Mouse (Mus musculus) midbrain, embryonic 10.5 days (tissue): ENCODE measurements around the gene 1500009C09Rik. TPM values are rescaled to one million over a fixed set of nuclear protein-coding genes. Genes with fewer than 3 reads are reported as not detected.

ENCODE experiments used
- DNase-seq: peaks from one replicate; pipeline ENCODE4 v3.0.0-alpha.2; 2017; ENCODE audit warnings: low spot score
- H3K27ac ChIP-seq: fragments of 300-500 bp; sonication (generic); replicated peaks from 2 replicates; pipeline ENCODE4 v1.5.1; 2016; ENCODE audit warnings: mild to moderate bottlenecking
- H3K27me3 ChIP-seq: fragments of 300-500 bp; sonication (generic); 2 replicates; pipeline ENCODE4 v1.6.1; 2016; ENCODE audit warnings: low read depth, mild to moderate bottlenecking; ENCODE audit not compliant: poor library complexity, severe bottlenecking
- H3K36me3 ChIP-seq: fragments of 300-500 bp; sonication (generic); 2 replicates; pipeline ENCODE4 v1.6.1; 2016; ENCODE audit warnings: mild to moderate bottlenecking, moderate library complexity
- H3K4me1 ChIP-seq: fragments of 300-500 bp; sonication (generic); 2 replicates; pipeline ENCODE4 v1.6.1; 2016
- H3K4me3 ChIP-seq: fragments of 300-500 bp; sonication (generic); 2 replicates; pipeline ENCODE4 v1.5.1; 2016; ENCODE audit warnings: mild to moderate bottlenecking, moderate library complexity
- H3K9me3 ChIP-seq: fragments of 300-500 bp; sonication (generic); replicated peaks from 2 replicates; pipeline ENCODE4 v1.6.1; 2016; ENCODE audit warnings: mild to moderate bottlenecking
- WGBS: fragments of 180-500 bp; shearing (Covaris S2); methylation state at CpG from one replicate; pipeline ENCODE4 v1.1.7; 2016; 5-methylcytosine and 5-hydroxymethylcytosine counted together
- polyA plus RNA-seq: library from polyadenylated mRNA; unstranded; fragments of >200 nt; fragmentation: Nextera tagmentation; extraction: Ambion mirVana; gene quantifications from 2 replicates; pipeline ENCODE4 v1.2.1, GENCODE M21; 2016

Gene 1500009C09Rik
- polyA plus RNA-seq: 0.15 and 0.36 TPM in 2 replicates

DNA sequence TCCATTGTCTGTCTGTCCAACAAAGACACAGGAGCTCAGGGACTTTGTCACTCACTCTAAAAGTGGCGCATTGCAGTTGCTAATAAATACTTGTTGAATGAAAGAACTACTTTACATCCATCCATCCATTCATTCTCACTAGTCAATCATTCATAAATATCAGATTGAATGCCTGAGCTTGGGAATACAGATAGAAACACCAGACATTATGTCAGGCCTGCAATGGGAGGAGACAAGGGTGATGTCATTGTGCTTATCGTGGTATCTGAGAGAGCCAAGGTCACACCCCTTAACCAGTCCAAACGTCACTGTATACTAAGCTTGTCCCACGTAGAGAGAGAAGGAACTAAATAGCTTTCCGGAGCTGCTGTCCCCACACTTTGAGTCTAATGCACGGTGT is at the start of gene 1500009C09Rik:
TSS of gene 1500009C09Rik (plus strand) at position 301 of the 400 bp plus-strand sequence.
- no peak for DNase-seq
- Histone ChIP-seq H3K4me1 (peaks cover 25% of the 10 kb centered on the region), H3K27me3 (no peaks in the 10 kb centered on the region), H3K9me3 (no peaks in the 10 kb centered on the region), H3K4me3 (no peak within 1 kb of the TSS), H3K27ac (no peak within 1 kb of the TSS), H3K36me3 (no peaks in the 10 kb centered on the region)
- WGBS: 89% methylated on average over 6 of the region's 6 CpGs

DNA sequence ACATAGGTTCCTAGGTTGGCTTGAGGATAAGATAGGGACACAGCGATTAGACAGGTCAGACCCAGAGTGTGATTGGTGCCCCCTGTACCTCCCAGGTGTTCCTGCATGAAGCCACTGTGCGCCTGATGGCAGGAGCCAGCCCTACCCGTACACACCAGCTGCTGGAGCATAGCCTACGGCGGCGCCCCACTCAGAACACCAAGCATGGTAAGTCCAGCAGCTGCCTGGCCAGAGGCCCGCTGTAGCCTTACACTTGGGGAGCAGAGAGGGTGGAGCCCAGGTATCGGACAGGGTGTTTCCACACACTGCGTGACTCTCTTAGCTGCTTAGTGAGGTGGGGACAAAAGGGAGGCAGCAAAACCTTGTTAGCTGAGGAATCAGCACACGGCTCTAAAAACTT is 49.1 kb upstream of the 1500009C09Rik start:
- H3K4me3 ChIP-seq: no peak overlapping the region
- peaks cover 88% of the 10 kb centered on the region for H3K36me3 ChIP-seq
- peaks cover 36% of the 10 kb centered on the region for H3K27me3 ChIP-seq
- peaks cover 38% of the 10 kb centered on the region for H3K4me1 ChIP-seq
- 94% methylated on average over 10 of the region's 10 CpGs for WGBS
- no peak for DNase-seq
- no peaks in the 10 kb centered on the region for H3K9me3 ChIP-seq
- H3K27ac ChIP-seq: 0 out of 2 replicates have a peak overlapping the region, but pooled peaks have one; percentile 13

DNA sequence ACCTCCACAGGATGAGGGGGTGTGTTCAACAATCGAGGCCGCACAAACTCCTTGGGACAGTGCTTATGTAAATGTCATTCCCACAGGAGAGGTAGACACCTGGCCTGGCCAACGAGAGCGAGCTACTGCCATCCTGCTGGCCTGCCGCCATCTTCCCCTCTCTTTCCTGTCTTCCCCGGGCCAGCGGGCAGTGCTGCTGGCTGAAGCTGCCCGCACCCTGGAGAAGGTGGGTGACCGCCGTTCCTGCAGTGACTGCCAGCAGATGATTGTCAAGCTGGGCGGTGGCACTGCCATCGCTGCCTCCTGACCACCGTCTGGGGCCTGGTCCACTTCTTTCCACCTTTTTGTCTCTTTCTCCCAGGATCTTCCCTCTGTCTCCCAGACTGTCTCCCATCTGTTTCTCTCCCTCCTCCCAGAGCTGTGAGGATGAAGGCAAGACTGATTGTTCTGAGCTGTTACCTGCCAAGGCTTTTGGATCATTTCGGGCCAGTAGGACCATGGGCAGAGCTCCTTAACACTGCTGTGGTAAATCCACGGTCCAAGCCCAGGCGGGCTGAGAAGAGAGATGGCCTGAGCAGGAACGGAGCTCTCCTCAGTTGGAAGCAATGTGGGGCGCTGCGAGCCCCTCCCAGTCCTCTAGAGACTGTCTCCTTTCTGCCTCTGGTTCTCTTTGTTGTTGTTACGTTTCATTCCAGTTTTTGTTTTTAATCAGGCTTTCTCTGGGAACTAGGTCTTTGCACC is 48.4 kb upstream of the 1500009C09Rik start:
- Histone ChIP-seq H3K4me3 (no peak overlapping the region), H3K9me3 (no peaks in the 10 kb centered on the region), H3K36me3 (peaks cover 82% of the 10 kb centered on the region), H3K27ac (peak overlapping the region; percentile 60), H3K27me3 (peaks cover 42% of the 10 kb centered on the region), H3K4me1 (peaks cover 38% of the 10 kb centered on the region)
- 72% methylated on average over 20 of the region's 20 CpGs for WGBS
- no peak for DNase-seq

GRCm38 (mm10) chr15:82204680-82205371 is 47.4 kb upstream of the 1500009C09Rik start:
- Histone ChIP-seq H3K27ac (no peak overlapping the region), H3K4me1 (peaks cover 38% of the 10 kb centered on the region), H3K36me3 (peaks cover 71% of the 10 kb centered on the region), H3K27me3 (peaks cover 53% of the 10 kb centered on the region), H3K9me3 (no peaks in the 10 kb centered on the region), H3K4me3 (no peak overlapping the region)
- peak; percentile 23 for DNase-seq
- WGBS: 67% methylated on average over 10 of the region's 10 CpGs

DNA sequence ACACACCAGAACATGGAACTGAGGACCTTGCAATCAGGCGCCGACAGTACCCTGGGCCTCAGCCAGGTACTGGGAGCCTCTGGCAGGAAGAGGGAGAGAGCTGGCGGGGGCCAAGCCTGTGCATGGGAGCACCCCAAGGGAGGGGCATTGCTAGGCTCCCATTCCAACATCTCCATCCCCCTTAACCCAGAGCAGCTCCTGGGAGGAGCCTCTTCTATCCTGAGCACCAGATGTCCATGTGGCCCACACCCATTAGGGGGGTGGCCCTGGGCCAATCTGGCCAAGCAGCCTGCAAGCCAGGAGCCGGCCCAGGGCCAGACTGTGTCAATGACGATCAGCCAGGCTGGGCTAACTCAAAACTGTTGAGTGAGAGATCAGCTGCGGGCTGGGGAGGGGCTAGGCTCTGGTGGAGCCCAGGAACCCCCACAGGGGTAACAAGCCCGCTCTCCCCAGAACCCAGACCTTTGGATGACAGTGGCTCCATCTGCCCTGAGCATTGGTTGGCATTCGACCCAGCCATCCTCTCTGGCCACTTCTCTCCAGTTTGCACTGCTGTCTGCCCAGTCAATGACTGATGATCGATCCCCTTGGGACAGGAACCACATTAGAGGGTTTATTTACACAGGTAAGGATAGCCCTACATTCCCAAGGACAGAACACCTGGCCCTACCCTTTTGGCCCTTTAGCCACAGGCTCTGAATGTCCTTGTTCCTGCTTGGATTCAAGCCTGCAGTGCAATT is 45.7 kb upstream of the 1500009C09Rik start:
- peak overlapping the region; percentile 25; the same call in 1 of the 2 replicates for H3K4me3 ChIP-seq
- peaks cover 70% of the 10 kb centered on the region for H3K27me3 ChIP-seq
- H3K36me3 ChIP-seq: peaks cover 54% of the 10 kb centered on the region
- WGBS: 65% methylated on average over 9 of the region's 9 CpGs
- peaks cover 53% of the 10 kb centered on the region for H3K4me1 ChIP-seq
- H3K27ac ChIP-seq: 0 out of 2 replicates have a peak overlapping the region, but pooled peaks have one; percentile 23
- no peak for DNase-seq
- no peaks in the 10 kb centered on the region for H3K9me3 ChIP-seq

DNA sequence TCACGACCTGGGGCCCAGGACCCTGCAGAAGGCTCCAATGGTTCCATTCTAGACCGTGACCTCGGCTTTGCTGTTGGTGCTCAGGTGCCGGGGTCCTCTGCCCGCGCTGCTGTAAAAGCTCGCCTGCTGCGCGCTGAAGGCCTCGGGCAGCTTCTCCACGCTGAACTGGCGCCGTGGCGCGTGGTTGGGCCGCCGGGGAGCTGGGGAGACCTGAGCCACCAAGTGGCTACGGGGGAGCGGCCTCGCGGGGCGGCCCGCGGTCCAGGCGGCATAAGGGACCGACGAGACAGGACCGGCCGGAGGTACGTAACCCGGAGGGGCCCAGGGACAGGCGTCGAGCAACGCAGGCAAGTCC is 45.1 kb upstream of the 1500009C09Rik start:
- peaks cover 49% of the 10 kb centered on the region for H3K36me3 ChIP-seq
- no peaks in the 10 kb centered on the region for H3K9me3 ChIP-seq
- H3K4me1 ChIP-seq: peaks cover 59% of the 10 kb centered on the region
- peaks cover 76% of the 10 kb centered on the region for H3K27me3 ChIP-seq
- DNase-seq: no peak
- WGBS: 13% methylated on average over 34 of the region's 34 CpGs
- H3K4me3 ChIP-seq: peak overlapping the region; percentile 25
- H3K27ac ChIP-seq: no peak overlapping the region; the same call in 1 of the 2 replicates

DNA sequence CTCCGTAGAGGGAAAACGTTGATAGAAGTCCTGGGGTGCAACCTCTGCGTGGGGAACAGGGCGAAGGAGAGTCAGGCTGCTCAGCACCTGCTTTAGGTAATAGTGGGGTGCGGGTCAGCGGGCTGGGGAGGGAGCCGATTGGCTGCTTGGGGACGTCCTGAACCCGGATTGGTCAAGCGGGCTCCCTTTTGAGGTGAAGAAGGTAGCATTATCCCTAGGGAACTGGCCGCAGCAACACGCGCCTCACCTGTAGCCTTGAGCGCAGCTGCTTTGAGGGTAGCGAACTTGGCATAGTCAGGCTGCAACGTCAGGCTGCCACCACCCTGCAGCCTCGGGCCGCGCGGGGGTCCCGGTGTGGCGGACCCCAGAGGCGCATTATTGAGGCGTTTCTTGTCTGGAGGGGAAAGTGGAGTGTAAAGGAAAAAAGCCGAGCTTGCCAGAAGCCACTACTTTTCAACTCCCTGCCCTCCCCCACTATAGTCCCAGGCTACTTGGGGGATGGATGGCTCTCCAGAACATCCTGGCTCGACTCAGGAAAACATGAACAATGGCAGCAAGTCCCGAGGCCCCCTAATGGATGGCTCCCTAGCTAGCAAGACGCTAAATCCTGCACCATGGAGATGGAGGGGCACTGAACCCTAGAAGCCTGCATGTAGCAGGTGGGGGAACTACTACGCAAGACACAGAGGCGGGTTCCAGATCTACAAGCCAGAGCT is 44.5 kb upstream of the 1500009C09Rik start:
- peak overlapping the region; percentile 25 for H3K4me3 ChIP-seq

DNA sequence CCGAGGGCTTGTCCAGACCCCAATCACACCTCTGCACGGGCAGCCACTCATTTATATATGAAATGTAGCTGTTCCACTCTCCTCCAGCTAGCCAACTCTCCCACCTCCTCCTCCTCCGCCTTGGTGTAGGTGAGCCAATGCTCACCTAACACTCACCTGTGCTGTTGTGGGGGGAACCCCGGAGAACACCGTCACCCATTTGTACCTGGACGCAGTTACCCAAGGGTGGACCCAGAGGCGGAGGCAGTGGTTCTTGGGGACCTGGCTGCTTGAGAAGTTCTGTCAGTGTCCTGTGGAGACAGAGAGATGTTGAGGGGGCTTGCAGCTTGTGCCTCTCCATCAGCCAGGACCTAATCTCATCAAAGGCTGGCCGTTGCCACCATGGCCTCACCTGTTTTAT is 43.9 kb upstream of the 1500009C09Rik start:
- peaks cover 36% of the 10 kb centered on the region for H3K36me3 ChIP-seq
- peaks cover 88% of the 10 kb centered on the region for H3K27me3 ChIP-seq
- no peak overlapping the region for H3K27ac ChIP-seq
- H3K9me3 ChIP-seq: no peaks in the 10 kb centered on the region
- DNase-seq: no peak
- peaks cover 71% of the 10 kb centered on the region for H3K4me1 ChIP-seq
- WGBS: 82% methylated on average over 8 of the region's 8 CpGs
- no peak overlapping the region for H3K4me3 ChIP-seq

More for the DNA sequence above, 44.5 kb upstream of the 1500009C09Rik start:
- 10% methylated on average over 30 of the region's 30 CpGs for WGBS
- H3K27me3 ChIP-seq: peaks cover 81% of the 10 kb centered on the region
- H3K36me3 ChIP-seq: peaks cover 43% of the 10 kb centered on the region
- H3K9me3 ChIP-seq: no peaks in the 10 kb centered on the region
- H3K4me1 ChIP-seq: peaks cover 65% of the 10 kb centered on the region
- H3K27ac ChIP-seq: no peak overlapping the region
- no peak for DNase-seq

DNA sequence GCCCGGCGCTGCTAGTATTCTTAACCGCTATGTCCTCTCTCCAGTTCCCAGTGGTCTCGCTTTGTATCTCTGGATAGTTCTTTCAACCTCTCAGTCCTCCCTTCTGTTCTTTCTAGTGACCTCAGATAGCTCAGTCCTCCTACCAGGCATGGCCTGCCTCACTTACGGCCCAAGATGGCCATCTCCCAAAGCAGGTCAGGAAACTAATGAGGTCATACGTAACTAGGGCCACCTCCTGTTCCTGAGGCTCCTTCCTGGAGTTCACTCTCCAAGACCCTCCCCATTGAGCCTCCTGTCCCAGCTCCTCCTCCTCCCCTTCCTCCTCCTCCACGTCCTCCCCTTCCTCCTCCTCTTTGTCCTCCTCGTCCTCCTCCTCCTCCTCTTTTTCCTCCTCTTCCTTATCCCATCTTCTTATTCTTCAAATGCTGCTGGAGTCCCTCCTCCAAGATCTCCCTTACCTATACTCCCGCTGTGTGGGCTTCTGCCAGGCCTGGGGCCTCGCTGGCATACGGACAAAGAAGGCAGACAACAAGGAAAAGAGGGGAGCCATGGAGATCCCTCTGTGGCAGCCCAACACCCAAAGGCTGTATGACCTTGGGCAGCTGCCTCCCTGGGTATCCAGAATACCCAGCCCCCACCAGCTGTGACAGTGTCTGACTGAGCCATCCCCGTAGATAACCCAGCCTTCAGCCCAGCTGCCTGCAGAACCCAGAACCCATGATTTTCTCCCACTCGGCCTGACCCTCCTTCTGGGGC is 42.7 kb upstream of the 1500009C09Rik start:
- 84% methylated on average over 13 of the region's 13 CpGs for WGBS

GRCm38 (mm10) chr15:82210801-82211200 is 41.4 kb upstream of the 1500009C09Rik start:
- Histone ChIP-seq H3K9me3 (no peaks in the 10 kb centered on the region), H3K36me3 (peaks cover 12% of the 10 kb centered on the region), H3K4me1 (peaks cover 66% of the 10 kb centered on the region), H3K4me3 (0 out of 2 replicates have a peak overlapping the region, but pooled peaks have one; percentile 58), H3K27ac (no peak overlapping the region), H3K27me3 (peaks cover 100% of the 10 kb centered on the region)
- DNase-seq: no peak
- 59% methylated on average over 1 of the region's 1 CpGs for WGBS

More for the DNA sequence above, 42.7 kb upstream of the 1500009C09Rik start:
- no peak for DNase-seq
- peaks cover 62% of the 10 kb centered on the region for H3K4me1 ChIP-seq
- no peak overlapping the region; the same call in 1 of the 2 replicates for H3K27ac ChIP-seq
- no peak overlapping the region for H3K4me3 ChIP-seq
- no peaks in the 10 kb centered on the region for H3K9me3 ChIP-seq
- H3K36me3 ChIP-seq: peaks cover 25% of the 10 kb centered on the region
- peaks cover 99% of the 10 kb centered on the region for H3K27me3 ChIP-seq

DNA sequence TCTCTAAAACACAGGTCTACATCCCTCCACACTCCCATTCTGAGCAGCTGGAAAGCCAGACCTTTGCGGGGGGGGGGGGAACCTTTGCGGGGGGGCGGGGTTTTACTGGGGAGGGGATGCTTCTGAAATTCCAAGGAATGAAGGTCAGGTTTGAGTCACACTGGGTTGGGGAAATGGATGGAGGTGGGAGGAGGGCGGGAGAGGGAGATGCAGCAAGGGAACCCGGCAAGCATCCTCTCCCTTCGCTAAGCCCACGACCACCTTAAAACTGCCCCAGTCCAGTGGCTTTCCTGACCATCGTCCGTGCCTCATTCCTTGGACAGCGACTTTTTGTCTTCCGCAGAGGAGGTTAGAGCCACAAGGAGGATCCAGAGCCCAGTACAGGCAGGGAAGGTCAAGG is 40.9 kb upstream of the 1500009C09Rik start:
- H3K27me3 ChIP-seq: peaks cover 100% of the 10 kb centered on the region
- DNase-seq: no peak
- 2% methylated on average over 11 of the region's 11 CpGs for WGBS
- H3K9me3 ChIP-seq: no peaks in the 10 kb centered on the region
- H3K36me3 ChIP-seq: peaks cover 8% of the 10 kb centered on the region
- peak overlapping the region; percentile 58 for H3K4me3 ChIP-seq
- peaks cover 66% of the 10 kb centered on the region for H3K4me1 ChIP-seq
- H3K27ac ChIP-seq: no peak overlapping the region
